Mouse (Mus musculus): ENCODE measurements at regions not wholly inside any gene's neighbourhood (a gene's known extent, or its start where the extent isn't known, plus 50 kb on each side); places are given as distances from the start of the nearest gene placed in this dataset.

DNA sequence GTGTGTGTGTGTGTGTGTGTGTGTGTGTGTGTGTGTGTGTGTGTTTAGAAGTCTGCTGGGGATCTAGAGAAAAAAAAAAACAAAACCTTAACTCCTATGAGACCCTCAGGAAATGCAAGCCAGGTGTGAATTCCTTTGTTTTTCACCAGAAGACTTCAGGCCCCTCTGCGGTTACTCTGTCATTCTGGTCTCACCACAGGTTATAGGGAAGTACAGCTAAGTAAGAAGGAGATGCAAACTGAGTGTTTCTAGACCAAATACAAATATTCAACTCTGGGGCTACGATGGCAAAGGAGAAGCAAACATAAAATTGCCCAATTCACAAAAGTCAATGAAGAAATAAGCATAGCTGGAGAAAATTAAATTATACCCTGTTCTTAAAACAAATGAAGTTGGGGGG, 54.9 kb upstream of the Basp1 start:
- ATAC-seq (ENCODE audit: low FRiP score, low read depth): no peak
- no peak overlapping the region for H3K4me3 ChIP-seq
- H3K36me3 ChIP-seq: no peaks in the 10 kb centered on the region
- no peaks in the 10 kb centered on the region for H3K4me1 ChIP-seq
- H3K27me3 ChIP-seq (replicated peaks): no peaks in the 10 kb centered on the region
- no peak overlapping the region for H3K27ac ChIP-seq
- H3K9ac ChIP-seq: no peak overlapping the region
- 75% methylated on average over 2 of the region's 2 CpGs for WGBS
- no peaks in the 10 kb centered on the region for H3K9me3 ChIP-seq
- no peak overlapping the region for H3K4me2 ChIP-seq (replicated peaks)

DNA sequence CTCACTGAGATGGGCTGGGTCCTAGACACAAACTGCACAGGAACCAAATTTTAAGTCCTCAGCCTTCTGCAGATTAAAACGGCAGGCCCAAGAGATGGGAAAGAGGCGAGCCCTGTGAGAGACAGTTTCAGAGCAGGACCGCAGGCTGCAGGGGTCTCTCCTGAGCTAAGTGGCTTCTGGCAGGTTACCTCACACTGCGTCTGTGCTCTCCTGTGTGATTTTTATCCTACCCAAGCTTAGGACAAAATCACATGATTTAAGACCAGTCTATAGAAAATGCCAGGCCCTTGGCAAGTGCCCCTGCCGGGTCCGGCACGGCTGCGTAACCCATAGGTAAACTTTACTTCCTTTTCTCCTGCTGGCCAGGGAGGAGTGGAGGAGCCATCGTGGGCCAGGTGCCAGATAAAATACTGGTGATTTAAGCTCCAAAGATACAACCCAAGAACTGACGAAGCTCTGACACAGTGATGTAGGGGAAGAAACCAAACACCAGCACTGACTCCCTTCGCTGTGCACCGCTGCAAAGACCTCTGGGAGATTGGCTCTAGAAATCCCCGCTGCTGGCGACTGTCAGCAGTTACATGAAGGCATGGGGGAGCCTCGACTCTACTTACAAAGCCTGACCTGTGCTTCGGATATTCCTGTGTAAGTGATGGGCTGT, 55.8 kb upstream of the Basp1 start:
- Histone ChIP-seq H3K4me1 (no peaks in the 10 kb centered on the region), H3K4me2 (replicated peaks) (no peak overlapping the region), H3K4me3 (no peak overlapping the region), H3K27me3 (replicated peaks) (no peaks in the 10 kb centered on the region), H3K9me3 (no peaks in the 10 kb centered on the region), H3K27ac (no peak overlapping the region), H3K9ac (no peak overlapping the region), H3K36me3 (no peaks in the 10 kb centered on the region)
- WGBS: 78% methylated on average over 16 of the region's 16 CpGs
- ATAC-seq (ENCODE audit: low FRiP score, low read depth): no peak

GRCm38 (mm10) chr15:25471331-25471730, 57.8 kb upstream of the Basp1 start:
- Histone ChIP-seq H3K9ac (no peak overlapping the region), H3K4me1 (no peaks in the 10 kb centered on the region), H3K4me2 (replicated peaks) (no peak overlapping the region), H3K36me3 (no peaks in the 10 kb centered on the region), H3K27ac (no peak overlapping the region), H3K9me3 (no peaks in the 10 kb centered on the region), H3K27me3 (replicated peaks) (no peaks in the 10 kb centered on the region), H3K4me3 (no peak overlapping the region)
- no peak for ATAC-seq (ENCODE audit: low FRiP score, low read depth)
- 87% methylated on average over 5 of the region's 5 CpGs for WGBS

DNA sequence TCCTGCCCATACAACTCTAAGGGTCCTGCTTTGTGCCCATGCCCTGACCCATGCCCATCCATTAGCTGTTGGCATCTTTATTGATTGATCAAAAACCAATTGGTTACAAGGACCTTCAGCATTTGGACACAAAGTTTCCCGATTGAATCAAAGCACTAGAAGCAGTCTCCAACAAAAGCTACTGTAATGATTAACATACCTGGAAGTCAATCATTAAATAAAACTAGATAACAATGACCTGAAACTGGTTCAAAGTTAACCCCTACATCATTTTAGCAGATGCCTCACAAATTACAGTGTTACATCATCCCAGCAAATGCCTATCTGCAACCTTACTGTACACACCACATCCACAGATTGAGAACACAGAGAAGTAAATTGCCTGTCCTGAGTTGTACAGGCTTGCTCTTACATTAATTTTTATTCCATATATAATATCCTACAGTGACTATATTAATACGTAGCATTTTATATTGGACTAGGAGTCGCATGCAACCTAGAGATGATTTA, 59.7 kb upstream of the Basp1 start:
- 84% methylated on average over 3 of the region's 3 CpGs for WGBS
- Histone ChIP-seq H3K27me3 (replicated peaks) (no peaks in the 10 kb centered on the region), H3K9ac (no peak overlapping the region), H3K4me2 (replicated peaks) (no peak overlapping the region), H3K9me3 (no peaks in the 10 kb centered on the region), H3K27ac (no peak overlapping the region), H3K36me3 (no peaks in the 10 kb centered on the region), H3K4me3 (no peak overlapping the region), H3K4me1 (no peaks in the 10 kb centered on the region)
- no peak for ATAC-seq (ENCODE audit: low FRiP score, low read depth)

- Histone ChIP-seq H3K4me3 (no peak overlapping the region), H3K27ac (no peak overlapping the region), H3K4me1 (no peaks in the 10 kb centered on the region), H3K4me2 (replicated peaks) (no peak overlapping the region), H3K27me3 (replicated peaks) (no peaks in the 10 kb centered on the region), H3K9ac (no peak overlapping the region), H3K9me3 (no peaks in the 10 kb centered on the region), H3K36me3 (no peaks in the 10 kb centered on the region)
- no peak for ATAC-seq (ENCODE audit: low FRiP score, low read depth)
- WGBS: 82% methylated on average over 3 of the region's 3 CpGs
Measured at GRCm38 (mm10) chr15:25474096-25474495, 60.5 kb upstream of the Basp1 start.

GRCm38 (mm10) chr15:25482586-25482985, 69.0 kb upstream of the Basp1 start:
- H3K4me1 ChIP-seq: no peaks in the 10 kb centered on the region
- no peaks in the 10 kb centered on the region for H3K36me3 ChIP-seq
- H3K27me3 ChIP-seq (replicated peaks): no peaks in the 10 kb centered on the region
- no peak overlapping the region for H3K9ac ChIP-seq
- WGBS: 80% methylated on average over 3 of the region's 3 CpGs
- no peak overlapping the region for H3K4me2 ChIP-seq (replicated peaks)
- no peak overlapping the region for H3K4me3 ChIP-seq
- ATAC-seq (ENCODE audit: low FRiP score, low read depth): no peak
- H3K27ac ChIP-seq: no peak overlapping the region
- no peaks in the 10 kb centered on the region for H3K9me3 ChIP-seq

DNA sequence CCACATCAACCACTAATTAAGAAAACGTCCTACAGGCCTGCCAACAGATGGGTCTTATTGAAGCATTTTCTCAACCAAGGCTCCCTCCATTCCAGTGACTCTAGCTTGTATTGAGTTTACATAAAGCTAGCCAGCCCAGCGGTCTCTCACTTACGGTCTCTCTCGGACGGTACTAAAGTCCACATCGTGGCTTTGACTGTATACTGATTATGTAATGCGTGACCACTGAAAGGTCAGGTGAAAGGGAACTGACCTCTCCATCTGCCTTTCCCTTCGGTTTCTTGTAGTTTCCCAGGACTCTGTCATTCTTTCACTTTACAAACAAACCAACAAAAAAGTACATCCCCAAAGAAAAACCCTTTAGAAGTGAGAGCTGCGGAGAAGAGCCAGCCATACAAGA, 71.8 kb upstream of the Basp1 start:
- WGBS: 64% methylated on average over 9 of the region's 9 CpGs
- no peak overlapping the region for H3K9ac ChIP-seq

DNA sequence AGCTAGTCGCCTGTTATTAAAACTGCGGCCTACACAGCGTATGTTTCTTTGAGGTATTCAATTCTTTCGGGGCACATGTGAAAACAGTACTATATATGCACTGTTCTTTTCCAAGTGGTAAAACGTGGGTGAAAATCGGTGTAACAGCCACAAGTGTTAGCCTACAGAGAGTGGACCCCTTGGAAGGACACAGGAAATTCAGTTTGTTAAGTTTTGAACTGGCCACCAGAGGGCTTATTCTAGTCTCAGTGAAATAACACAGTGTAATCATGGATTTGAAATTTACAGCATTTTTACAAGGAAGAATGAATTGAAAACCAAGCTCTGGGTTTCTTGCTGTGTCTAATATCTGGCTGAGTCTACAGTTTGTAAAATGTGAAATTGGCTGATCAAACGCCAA, 72.6 kb upstream of the Basp1 start:
- no peaks in the 10 kb centered on the region for H3K36me3 ChIP-seq
- 87% methylated on average over 7 of the region's 7 CpGs for WGBS
- no peak overlapping the region for H3K4me2 ChIP-seq (replicated peaks)
- no peaks in the 10 kb centered on the region for H3K4me1 ChIP-seq
- H3K27ac ChIP-seq: no peak overlapping the region
- H3K4me3 ChIP-seq: no peak overlapping the region
- H3K9me3 ChIP-seq: no peaks in the 10 kb centered on the region
- H3K27me3 ChIP-seq (replicated peaks): no peaks in the 10 kb centered on the region
- no peak for ATAC-seq (ENCODE audit: low FRiP score, low read depth)
- H3K9ac ChIP-seq: no peak overlapping the region

More for the DNA sequence above, 71.8 kb upstream of the Basp1 start:
- Histone ChIP-seq H3K27me3 (replicated peaks) (no peaks in the 10 kb centered on the region), H3K9me3 (no peaks in the 10 kb centered on the region), H3K36me3 (no peaks in the 10 kb centered on the region), H3K4me2 (replicated peaks) (no peak overlapping the region), H3K27ac (no peak overlapping the region), H3K4me1 (no peaks in the 10 kb centered on the region), H3K4me3 (no peak overlapping the region)
- no peak for ATAC-seq (ENCODE audit: low FRiP score, low read depth)

- no peaks in the 10 kb centered on the region for H3K4me1 ChIP-seq
- H3K27ac ChIP-seq: no peak overlapping the region
- no peak overlapping the region for H3K9ac ChIP-seq
Measured at GRCm38 (mm10) chr15:25489804-25490203, 76.2 kb upstream of the Basp1 start.

DNA sequence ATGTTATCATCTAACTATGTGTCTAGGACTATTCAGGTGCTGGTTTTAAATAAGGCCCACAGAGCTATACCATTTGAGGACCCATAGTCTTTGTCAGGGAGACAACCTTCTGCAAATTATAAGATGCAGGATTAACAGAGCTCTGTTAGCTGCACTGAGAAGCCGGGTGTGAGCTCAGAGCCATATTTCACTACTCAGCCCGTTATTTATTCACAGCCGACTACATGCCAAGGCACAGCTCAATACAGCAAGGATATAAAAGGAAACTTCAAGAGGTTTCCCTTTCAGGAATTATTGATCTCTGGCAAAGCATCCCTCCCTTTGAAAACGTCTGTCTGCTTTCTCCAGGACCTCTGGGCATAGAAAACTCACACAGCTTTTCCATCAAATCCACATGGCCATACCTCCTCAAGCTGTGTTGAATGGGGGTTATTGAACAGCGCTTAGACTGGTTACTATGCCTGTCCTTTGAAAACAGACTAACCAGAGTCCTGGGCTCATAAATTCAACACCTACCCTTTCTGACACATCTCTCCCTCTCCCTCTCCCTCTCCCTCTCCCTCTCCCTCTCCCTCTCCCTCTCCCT, 78.7 kb upstream of the Basp1 start:
- H3K4me2 ChIP-seq (replicated peaks): no peak overlapping the region
- no peaks in the 10 kb centered on the region for H3K4me1 ChIP-seq
- no peaks in the 10 kb centered on the region for H3K27me3 ChIP-seq (replicated peaks)
- no peaks in the 10 kb centered on the region for H3K9me3 ChIP-seq
- ATAC-seq (ENCODE audit: low FRiP score, low read depth): no peak
- no peak overlapping the region for H3K27ac ChIP-seq
- 51% methylated on average over 5 of the region's 5 CpGs for WGBS
- H3K36me3 ChIP-seq: no peaks in the 10 kb centered on the region
- H3K4me3 ChIP-seq: no peak overlapping the region
- no peak overlapping the region for H3K9ac ChIP-seq

More at GRCm38 (mm10) chr15:25489804-25490203, 76.2 kb upstream of the Basp1 start:
- WGBS: 88% methylated on average over 6 of the region's 6 CpGs
- Histone ChIP-seq H3K36me3 (no peaks in the 10 kb centered on the region), H3K4me2 (replicated peaks) (no peak overlapping the region), H3K27me3 (replicated peaks) (no peaks in the 10 kb centered on the region), H3K4me3 (no peak overlapping the region), H3K9me3 (no peaks in the 10 kb centered on the region)
- no peak for ATAC-seq (ENCODE audit: low FRiP score, low read depth)

DNA sequence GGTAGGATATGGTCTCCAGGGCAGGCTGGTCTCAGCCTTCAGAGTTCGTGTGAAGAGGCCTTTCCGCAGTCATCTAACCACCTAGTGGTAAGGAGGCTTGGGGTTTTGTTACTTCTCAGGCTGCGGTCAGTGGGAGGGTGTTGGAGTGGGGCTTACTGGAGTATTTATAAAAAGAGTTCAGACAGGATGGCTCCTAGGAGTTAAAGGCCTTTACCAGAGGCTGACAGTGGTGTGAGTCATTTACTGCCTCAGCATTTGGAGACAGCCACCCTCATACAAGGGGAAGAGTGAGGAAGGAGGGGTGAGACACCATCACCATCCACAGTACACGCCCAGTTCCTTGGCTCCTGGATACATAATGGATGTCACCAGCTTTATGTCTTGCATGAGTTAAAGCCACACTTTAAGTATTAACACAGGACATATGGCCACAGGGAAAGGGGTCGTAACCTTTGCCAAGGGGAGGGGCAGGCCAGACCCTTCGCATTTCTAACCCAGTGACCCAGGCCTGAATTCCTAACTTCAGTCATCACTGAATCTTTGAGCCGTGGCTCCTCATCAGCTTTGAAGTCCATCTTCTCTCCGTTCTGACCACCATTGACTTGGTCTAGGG, 81.2 kb upstream of the Basp1 start:
- Histone ChIP-seq H3K4me1 (no peaks in the 10 kb centered on the region), H3K4me3 (no peak overlapping the region), H3K9me3 (no peaks in the 10 kb centered on the region), H3K4me2 (replicated peaks) (no peak overlapping the region), H3K27ac (no peak overlapping the region), H3K36me3 (no peaks in the 10 kb centered on the region), H3K27me3 (replicated peaks) (no peaks in the 10 kb centered on the region), H3K9ac (no peak overlapping the region)
- ATAC-seq (ENCODE audit: low FRiP score, low read depth): no peak
- 60% methylated on average over 8 of the region's 8 CpGs for WGBS

GRCm38 (mm10) chr15:25495926-25496644, 82.5 kb upstream of the Basp1 start:
- Histone ChIP-seq H3K27ac (no peak overlapping the region), H3K9me3 (no peaks in the 10 kb centered on the region), H3K4me3 (no peak overlapping the region), H3K4me2 (replicated peaks) (no peak overlapping the region), H3K4me1 (no peaks in the 10 kb centered on the region), H3K36me3 (no peaks in the 10 kb centered on the region), H3K27me3 (replicated peaks) (no peaks in the 10 kb centered on the region), H3K9ac (no peak overlapping the region)
- ATAC-seq (ENCODE audit: low FRiP score, low read depth): no peak
- WGBS: 69% methylated on average over 7 of the region's 7 CpGs

Measured in neural tube, embryonic 12.5 days (tissue).